7 mouse cellular contexts compared by ENCODE assay signal in the genomic region with DNA sequence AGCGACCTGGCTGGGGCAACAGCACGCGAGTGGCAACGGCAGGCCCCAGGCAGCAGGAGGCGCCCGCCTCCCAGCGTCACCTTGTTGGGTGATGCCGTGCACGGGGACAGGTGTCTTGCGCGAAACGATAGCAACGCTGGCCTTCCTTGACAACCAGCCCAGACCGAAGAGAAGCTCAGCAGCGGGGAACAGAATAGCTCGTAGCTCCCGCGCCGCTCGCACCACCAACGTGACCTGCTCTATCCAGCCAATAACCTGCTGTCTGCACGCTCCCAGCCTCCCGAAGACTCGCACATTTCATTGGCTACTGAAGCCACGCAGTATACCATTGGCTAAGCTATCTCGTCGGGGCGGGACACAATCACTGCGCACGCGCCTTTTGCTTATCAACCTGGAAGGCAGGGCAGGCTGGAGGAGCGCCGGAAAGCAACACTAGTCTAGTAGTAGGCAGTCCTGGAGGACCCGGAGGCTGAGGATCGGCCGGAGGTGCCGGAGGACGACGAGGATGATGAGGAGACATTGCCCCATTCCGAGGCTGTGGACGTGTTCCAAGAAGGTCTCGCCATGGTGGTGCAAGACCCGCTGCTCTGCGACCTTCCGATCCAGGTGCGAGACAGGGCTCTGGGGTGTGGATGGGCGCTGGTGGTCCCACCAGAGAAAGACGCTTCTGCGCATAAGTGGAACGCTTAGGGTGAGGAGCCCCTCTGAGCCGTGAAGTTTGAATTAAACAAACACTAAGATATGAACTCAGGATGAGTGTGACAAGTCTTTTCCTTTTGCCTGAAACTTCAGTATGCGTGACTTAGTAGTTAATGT. TPM values are rescaled to one million over a fixed set of nuclear protein-coding genes. Genes with fewer than 3 reads are reported as not detected.
DNase-seq lines count a peak whose midpoint lies in the region; ATAC-seq and TF ChIP-seq lines count a peak whose summit lies in the region.

A gene (plus strand): TSS at position 358 of the 816 bp plus-strand sequence.

- no peaks in the 10 kb centered on the region for H3K27me3 ChIP-seq in intestine, postnatal 0 days (replicated peaks; ENCODE audit: control insufficient read depth, insufficient read depth, low read length)
- H3K27me3 ChIP-seq in midbrain, embryonic 12.5 days, result no peaks in the 10 kb centered on the region; the same call in 1 of the 2 replicates
- H3K27me3 ChIP-seq in small intestine, adult 2 months (ENCODE audit: control insufficient read depth, insufficient read depth, low read length), result no peaks in the 10 kb centered on the region

- peak; percentile 78 for TF ChIP-seq POLR2A in small intestine, adult 2 months (IDR thresholded peaks at IDR 0.05; ENCODE audit: low read depth, low read length)

- peak; percentile 79 for TF ChIP-seq CTCF in intestine, postnatal 0 days (IDR thresholded peaks at IDR 0.05; ENCODE audit: low read depth)
- TF ChIP-seq CTCF in small intestine, adult 2 months (IDR thresholded peaks at IDR 0.05; ENCODE audit: extremely low read depth, insufficient read length, insufficient replicate concordance, low read depth, low read length), result peak; percentile 50; the same call in 1 of the 2 replicates

- H3K4me3 ChIP-seq in intestine, postnatal 0 days (ENCODE audit: low read depth, low read length), result peak within 1 kb of the TSS; percentile 68
- H3K4me3 ChIP-seq in midbrain, embryonic 12.5 days, result peak within 1 kb of the TSS; percentile 54
- peak within 1 kb of the TSS; percentile 79 for H3K4me3 ChIP-seq in small intestine, adult 2 months (ENCODE audit: low read depth, low read length)

- H3K9me3 ChIP-seq in intestine, postnatal 0 days (ENCODE audit: control insufficient read depth), result no peaks in the 10 kb centered on the region
- H3K9me3 ChIP-seq in midbrain, embryonic 12.5 days, result no peaks in the 10 kb centered on the region

- H3K36me3 ChIP-seq in intestine, postnatal 0 days (ENCODE audit: control insufficient read depth, insufficient read depth), result peaks cover 25% of the 10 kb centered on the region
- peaks cover 22% of the 10 kb centered on the region for H3K36me3 ChIP-seq in midbrain, embryonic 12.5 days
- peaks cover 16% of the 10 kb centered on the region; the same call in 1 of the 2 replicates for H3K36me3 ChIP-seq in small intestine, adult 2 months (ENCODE audit: control insufficient read depth, insufficient read depth, low read length)

- DNase-seq in adrenal gland, adult 8-10 months, result peak; percentile 97
- peak; percentile 93 for DNase-seq in embryo, embryonic 9.5 days (ENCODE audit: extremely low spot score)
- DNase-seq in gonadal fat pad, adult 2 months (ENCODE audit: low read depth), result peak; percentile 67
- peak; percentile 95 for DNase-seq in left cerebral cortex, postnatal 4 days

- H3K4me1 ChIP-seq in intestine, postnatal 0 days (replicated peaks; ENCODE audit: control insufficient read depth, insufficient read depth, low read length), result 0 out of 2 replicates have a peak, but pooled peaks cover 3% of the 10 kb centered on the region
- peaks cover 14% of the 10 kb centered on the region for H3K4me1 ChIP-seq in midbrain, embryonic 12.5 days
- H3K4me1 ChIP-seq in small intestine, adult 2 months (ENCODE audit: control insufficient read depth, insufficient read depth, insufficient read length, low read length), result peaks cover 3% of the 10 kb centered on the region; the same call in 1 of the 2 replicates

- H3K4me2 ChIP-seq in intestine, postnatal 0 days (replicated peaks; ENCODE audit: low read depth), result peak within 1 kb of the TSS; percentile 92
- H3K4me2 ChIP-seq in midbrain, embryonic 12.5 days (replicated peaks), result peak within 1 kb of the TSS; percentile 59

- H3K27ac ChIP-seq in intestine, postnatal 0 days (ENCODE audit: low read depth, low read length), result no peak within 1 kb of the TSS
- H3K27ac ChIP-seq in midbrain, embryonic 12.5 days (replicated peaks), result no peak within 1 kb of the TSS
- no peak within 1 kb of the TSS for H3K27ac ChIP-seq in small intestine, adult 2 months (ENCODE audit: insufficient read depth, low read depth, low read length)

- ATAC-seq in intestine, postnatal 0 days, result peak; percentile 100
- peak; percentile 100 for ATAC-seq in midbrain, embryonic 12.5 days (ENCODE audit: low FRiP score, low read depth)

- intact Hi-C loops in left cerebral cortex, postnatal 4 days (cut with DNase I), result no loop called here

- under 1% methylated on average over 52 of the region's 52 CpGs for WGBS in intestine, postnatal 0 days
- under 1% methylated on average over 52 of the region's 52 CpGs for WGBS in midbrain, embryonic 12.5 days
- WGBS in small intestine, adult 2 months, result 1% methylated on average over 52 of the region's 52 CpGs

- peak within 1 kb of the TSS; percentile 72 for H3K9ac ChIP-seq in intestine, postnatal 0 days (ENCODE audit: low read depth, low read length)
- H3K9ac ChIP-seq in midbrain, embryonic 12.5 days (replicated peaks), result peak within 1 kb of the TSS; percentile 67

RNA-seq across cellular contexts. Expression of the gene that starts here (rescaled TPM):
- total RNA-seq in adrenal gland, adult 8-10 months (2022), result 10 to 100 TPM; 12.7 to 21.5 (median 18.0) TPM
- 16.4 and 18.9 TPM in 2 replicates for polyA plus RNA-seq in gonadal fat pad, adult 2 months (2012; rRNA removed)
- 27.0 and 28.0 TPM in 2 replicates for polyA plus RNA-seq in intestine, postnatal 0 days (2015; fragmentation: Nextera tagmentation; extraction: Ambion mirVana)
- total RNA-seq in left cerebral cortex, postnatal 4 days (2021), result 10 to 100 TPM; 20.3 to 21.6 TPM
- 53.3 and 66.7 TPM in 2 replicates for polyA plus RNA-seq in midbrain, embryonic 12.5 days (2016; fragmentation: Nextera tagmentation; extraction: Ambion mirVana)
- polyA plus RNA-seq in small intestine, adult 2 months (2012; rRNA removed), result 11.5 and 22.5 TPM in 2 replicates
